ENCODE assay signal across 8 mouse cellular contexts in genomic region chr11:73007698-73008481, GRCm38 (mm10). TPM values are rescaled to one million over a fixed set of nuclear protein-coding genes. Genes with fewer than 3 reads are reported as not detected.
DNase-seq lines count a peak whose midpoint lies in the region; ATAC-seq and TF ChIP-seq lines count a peak whose summit lies in the region.

No protein-coding gene starts in this region.

- no peaks in the 10 kb centered on the region for H3K36me3 ChIP-seq in kidney, adult 2 months (ENCODE audit: control insufficient read depth, insufficient read depth, low read length)

- no peak for TF ChIP-seq POLR2A in kidney, adult 2 months (IDR thresholded peaks at IDR 0.05; ENCODE audit: low read depth, low read length)

- TF ChIP-seq CTCF in kidney, adult 2 months (conservative IDR thresholded peaks at IDR 0.05; ENCODE audit: insufficient read depth, insufficient read length, low read depth, low read length), result peak; percentile 86

- ATAC-seq in frontal cortex, adult (ENCODE audit: low TSS enrichment), result peak; percentile 64
- ATAC-seq in megakaryocyte progenitor cell, adult 5-6 weeks (replicated peaks; ENCODE audit: poor library complexity), result peak; percentile 78

- H3K27me3 ChIP-seq in kidney, adult 2 months (replicated peaks; ENCODE audit: control insufficient read depth, insufficient read depth, low read length), result no peaks in the 10 kb centered on the region

- H3K27ac ChIP-seq in kidney, adult 2 months (ENCODE audit: insufficient read depth, low read depth, low read length), result no peak overlapping the region

- no peak overlapping the region for H3K4me3 ChIP-seq in kidney, adult 2 months (ENCODE audit: insufficient read depth, low read depth, low read length)

- no peak for DNase-seq in frontal cortex, postnatal 25 days (ENCODE audit: low spot score in 2 of 2)
- peak; percentile 71 for DNase-seq in urinary bladder, postnatal 14 days (ENCODE audit: low spot score)
- no peak for DNase-seq in urinary bladder, postnatal 4 days (ENCODE audit: low spot score in 2 of 2)
- peak; percentile 58 to 76 for DNase-seq in cerebellum, postnatal 25 days
- DNase-seq in kidney, adult 2 months, result peak; percentile 65
- peak; percentile 54 to 57 for DNase-seq in thymus, adult 18-20 months

- 58% methylated on average over 11 of the region's 11 CpGs for WGBS in kidney, adult 2 months

- no peaks in the 10 kb centered on the region for H3K4me1 ChIP-seq in kidney, adult 2 months (ENCODE audit: control insufficient read depth, insufficient read depth, low read length)

RNA-seq across cellular contexts. Expression of gene P2rx1, which starts 9.0 kb away (rescaled TPM):
- 4.8 and 6.3 TPM in 2 replicates for polyA plus RNA-seq in kidney, adult 2 months (2012; rRNA removed)
- 6.8 and 9.3 TPM in 2 replicates for total RNA-seq in megakaryocyte progenitor cell, adult 5-6 weeks (2015)
- 3.8 and 5.2 TPM in 2 replicates for total RNA-seq in megakaryocyte progenitor cell, adult 5-6 weeks (2017)

RNA-seq across cellular contexts. Expression of gene Camkk1, which starts 10.9 kb away (rescaled TPM):
- 1.0 and 1.1 TPM in 2 replicates for polyA plus RNA-seq in kidney, adult 2 months (2012; rRNA removed)
- 0.35 and 0.59 TPM in 2 replicates for total RNA-seq in megakaryocyte progenitor cell, adult 5-6 weeks (2015)
- total RNA-seq in megakaryocyte progenitor cell, adult 5-6 weeks (2017), result 1.2 and 1.4 TPM in 2 replicates

RNA-seq across cellular contexts. Expression of gene Ncbp3, which starts 39.7 kb away (rescaled TPM):
- polyA plus RNA-seq in kidney, adult 2 months (2012; rRNA removed), result 2.2 and 2.9 TPM in 2 replicates
- total RNA-seq in megakaryocyte progenitor cell, adult 5-6 weeks (2015), result 9.6 and 10.2 TPM in 2 replicates
- 12.7 and 15.1 TPM in 2 replicates for total RNA-seq in megakaryocyte progenitor cell, adult 5-6 weeks (2017)

RNA-seq across cellular contexts. Expression of gene Atp2a3, which starts 46.9 kb away (rescaled TPM):
- polyA plus RNA-seq in kidney, adult 2 months (2012; rRNA removed), result 24.3 and 28.7 TPM in 2 replicates
- total RNA-seq in megakaryocyte progenitor cell, adult 5-6 weeks (2015), result 52.1 and 63.7 TPM in 2 replicates
- 74.9 and 82.5 TPM in 2 replicates for total RNA-seq in megakaryocyte progenitor cell, adult 5-6 weeks (2017)

Comparison
In these comparisons a context has a peak if more than half of its experiments do, and no peak if none do; other contexts are left out.
1. DNase-seq: peak in urinary bladder, postnatal 14 days (single experiment), cerebellum, postnatal 25 days (2 of 2), kidney, adult 2 months (single experiment) and thymus, adult 18-20 months (2 of 2); none in frontal cortex, postnatal 25 days (0 of 2) and urinary bladder, postnatal 4 days (0 of 2).